In the genomic region with DNA sequence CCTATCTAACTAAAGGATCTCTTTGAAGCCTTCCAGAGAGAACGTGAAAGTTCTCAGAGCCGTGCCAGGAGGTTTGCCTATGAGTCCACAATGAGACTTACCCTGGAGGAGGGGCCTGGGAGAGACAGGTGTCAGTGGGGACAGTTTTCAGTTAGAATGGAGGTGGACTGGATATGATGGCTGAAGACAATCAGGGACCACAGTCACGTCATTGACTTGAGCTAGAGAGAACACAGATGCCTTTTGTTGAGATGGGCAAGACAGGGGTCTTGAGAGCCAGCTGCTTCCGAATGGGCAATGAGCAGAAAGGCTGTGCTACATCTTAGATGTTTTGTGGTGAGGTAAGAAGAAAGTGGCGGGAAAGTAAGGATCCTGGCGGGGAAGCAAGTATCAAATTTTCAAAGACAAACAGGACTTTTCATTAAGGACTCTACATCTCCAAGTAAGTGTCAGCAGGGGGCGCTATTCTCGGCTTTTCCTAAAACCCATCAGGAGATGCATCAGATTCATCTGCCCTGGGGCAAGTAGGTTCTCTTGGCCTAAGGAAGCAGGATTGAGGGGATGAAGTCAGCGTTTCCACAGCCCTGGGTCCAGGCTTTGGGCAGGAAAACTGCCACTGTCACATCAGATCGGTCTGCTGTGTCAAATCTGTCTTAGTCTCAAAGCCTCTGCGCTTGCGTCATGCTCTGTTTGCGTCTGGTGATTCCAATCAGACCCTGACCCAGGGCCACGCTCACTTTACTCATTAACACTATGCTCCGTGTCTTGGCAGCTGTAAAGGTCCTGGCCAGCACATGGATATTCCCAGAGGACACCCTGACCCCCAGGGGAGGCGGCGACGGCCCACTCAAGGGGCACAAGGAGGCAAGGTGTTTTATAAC, we compare ENCODE assay signal across 8 mouse cellular contexts. TPM values are rescaled to one million over a fixed set of nuclear protein-coding genes. Genes with fewer than 3 reads are reported as not detected.
DNase-seq lines count a peak whose midpoint lies in the region; ATAC-seq and TF ChIP-seq lines count a peak whose summit lies in the region.
"Had no signal": no experiment of that assay in that cellular context is flagged by ENCODE, and none has a peak within 500 bp of the region (broad histone marks: within the 10 kb centered on the region; RNA-seq: fewer than 3 reads in every experiment).

No protein-coding gene starts in this region.

- TF ChIP-seq EP300 in lung, postnatal 0 days (IDR thresholded peaks at IDR 0.05), result no peak

- WGBS in midbrain, embryonic 11.5 days, result 68% methylated on average over 18 of the region's 18 CpGs
- WGBS in midbrain, embryonic 15.5 days, result 63% methylated on average over 18 of the region's 18 CpGs
- 57% methylated on average over 18 of the region's 18 CpGs for WGBS in hindbrain, postnatal 0 days
- 48% methylated on average over 18 of the region's 18 CpGs for WGBS in lung, postnatal 0 days

- H3K4me2 ChIP-seq in midbrain, embryonic 11.5 days, result no peak overlapping the region
- H3K4me2 ChIP-seq in midbrain, embryonic 15.5 days, result no peak overlapping the region
- H3K4me2 ChIP-seq in hindbrain, postnatal 0 days (ENCODE audit: low read depth, low read length), result no peak overlapping the region
- no peak overlapping the region for H3K4me2 ChIP-seq in lung, postnatal 0 days (replicated peaks; ENCODE audit: low read depth, low read length)

- H3K4me1 ChIP-seq in midbrain, embryonic 11.5 days (ENCODE audit: control insufficient read depth, insufficient read depth, low read length), result no peaks in the 10 kb centered on the region
- no peaks in the 10 kb centered on the region for H3K4me1 ChIP-seq in midbrain, embryonic 15.5 days
- H3K4me1 ChIP-seq in bone marrow macrophage, adult 2 months (ENCODE audit: control insufficient read depth, insufficient read depth, low read length), result peaks cover 3% of the 10 kb centered on the region; the same call in 1 of the 2 replicates
- no peaks in the 10 kb centered on the region for H3K4me1 ChIP-seq in hindbrain, postnatal 0 days (ENCODE audit: insufficient read depth, low read length)
- no peaks in the 10 kb centered on the region for H3K4me1 ChIP-seq in lung, postnatal 0 days (ENCODE audit: insufficient read depth, low read depth, low read length)

- no peak overlapping the region for H3K4me3 ChIP-seq in midbrain, embryonic 11.5 days (ENCODE audit: low read depth, low read length)
- no peak overlapping the region for H3K4me3 ChIP-seq in midbrain, embryonic 15.5 days
- no peak overlapping the region for H3K4me3 ChIP-seq in bone marrow macrophage, adult 2 months (ENCODE audit: insufficient read depth, low read length)
- no peak overlapping the region for H3K4me3 ChIP-seq in hindbrain, postnatal 0 days (ENCODE audit: low read length)
- no peak overlapping the region for H3K4me3 ChIP-seq in lung, postnatal 0 days (ENCODE audit: low read depth, low read length)

- H3K9ac ChIP-seq in midbrain, embryonic 11.5 days (ENCODE audit: low read length), result no peak overlapping the region
- H3K9ac ChIP-seq in midbrain, embryonic 15.5 days, result no peak overlapping the region
- H3K9ac ChIP-seq in hindbrain, postnatal 0 days (replicated peaks; ENCODE audit: low read length), result no peak overlapping the region
- no peak overlapping the region for H3K9ac ChIP-seq in lung, postnatal 0 days (replicated peaks; ENCODE audit: low read depth)

- ATAC-seq in midbrain, embryonic 11.5 days (ENCODE audit: low FRiP score), result no peak
- no peak for ATAC-seq in midbrain, embryonic 15.5 days (replicated peaks)
- ATAC-seq in hindbrain, postnatal 0 days, result no peak
- 0 out of 2 replicates have a peak, but pooled peaks have one; percentile 8 for ATAC-seq in lung, postnatal 0 days
- ATAC-seq in erythroblast, adult 5-6 weeks (replicated peaks; ENCODE audit: low FRiP score, poor library complexity, severe bottlenecking), result no peak
- ATAC-seq in frontal cortex, adult (ENCODE audit: low TSS enrichment), result no peak

- no peaks in the 10 kb centered on the region for H3K36me3 ChIP-seq in midbrain, embryonic 11.5 days (ENCODE audit: control insufficient read depth, insufficient read depth, low read length)
- H3K36me3 ChIP-seq in midbrain, embryonic 15.5 days (replicated peaks), result no peaks in the 10 kb centered on the region
- no peaks in the 10 kb centered on the region for H3K36me3 ChIP-seq in hindbrain, postnatal 0 days (ENCODE audit: insufficient read depth, low read length)
- no peaks in the 10 kb centered on the region for H3K36me3 ChIP-seq in lung, postnatal 0 days (ENCODE audit: insufficient read depth, low read length)

- DNase-seq in midbrain, embryonic 11.5 days (ENCODE audit: low spot score, missing footprints), result peak; percentile 78
- DNase-seq in hindbrain, postnatal 0 days (ENCODE audit: low spot score), result peak; percentile 59
- DNase-seq in lung, postnatal 0 days (ENCODE audit: low spot score), result peak; percentile 44

- TF ChIP-seq CTCF in bone marrow macrophage, adult 2 months (IDR thresholded peaks at IDR 0.05; ENCODE audit: low read depth, low read length), result peak; percentile 52
- TF ChIP-seq CTCF in hindbrain, postnatal 0 days (IDR thresholded peaks at IDR 0.05; ENCODE audit: low read depth), result peak; percentile 60
- TF ChIP-seq CTCF in lung, postnatal 0 days (IDR thresholded peaks at IDR 0.05), result peak; percentile 64

- no peak for TF ChIP-seq POLR2A in bone marrow macrophage, adult 2 months (IDR thresholded peaks at IDR 0.05; ENCODE audit: borderline replicate concordance, low read depth, low read length)

- H3K27me3 ChIP-seq in midbrain, embryonic 11.5 days (ENCODE audit: control insufficient read depth, insufficient read depth, low read length), result no peaks in the 10 kb centered on the region
- H3K27me3 ChIP-seq in midbrain, embryonic 15.5 days (replicated peaks), result no peaks in the 10 kb centered on the region
- H3K27me3 ChIP-seq in hindbrain, postnatal 0 days (ENCODE audit: insufficient read depth, low read length), result no peaks in the 10 kb centered on the region
- no peaks in the 10 kb centered on the region for H3K27me3 ChIP-seq in lung, postnatal 0 days (replicated peaks; ENCODE audit: insufficient read depth, low read length)

- H3K27ac ChIP-seq in midbrain, embryonic 11.5 days (ENCODE audit: low read depth, low read length), result no peak overlapping the region
- H3K27ac ChIP-seq in midbrain, embryonic 15.5 days, result no peak overlapping the region
- no peak overlapping the region for H3K27ac ChIP-seq in bone marrow macrophage, adult 2 months (ENCODE audit: insufficient read depth, low read depth, low read length)
- no peak overlapping the region for H3K27ac ChIP-seq in hindbrain, postnatal 0 days
- H3K27ac ChIP-seq in lung, postnatal 0 days (ENCODE audit: low read length), result no peak overlapping the region

- no peaks in the 10 kb centered on the region for H3K9me3 ChIP-seq in midbrain, embryonic 11.5 days (ENCODE audit: control insufficient read depth, low read length)
- H3K9me3 ChIP-seq in midbrain, embryonic 15.5 days, result no peaks in the 10 kb centered on the region
- H3K9me3 ChIP-seq in hindbrain, postnatal 0 days (ENCODE audit: low read length), result no peaks in the 10 kb centered on the region
- H3K9me3 ChIP-seq in lung, postnatal 0 days (ENCODE audit: low read length), result no peaks in the 10 kb centered on the region

RNA-seq across cellular contexts. Expression of a gene that starts 13.1 kb away (rescaled TPM):
- polyA plus RNA-seq in midbrain, embryonic 11.5 days (2014; fragmentation: Nextera tagmentation; extraction: Ambion mirVana), result not detected in 2 replicates
- polyA plus RNA-seq in midbrain, embryonic 15.5 days (2015; fragmentation: Nextera tagmentation; extraction: Ambion mirVana), result not detected in 2 replicates
- not detected in 2 replicates for polyA plus RNA-seq in bone marrow macrophage, adult 2 months (2012; ENCODE audit: insufficient read depth, insufficient read length, missing spikeins)
- total RNA-seq in hindbrain, postnatal 0 days (2014; rRNA removed), result not detected in 2 replicates
- polyA plus RNA-seq in hindbrain, postnatal 0 days (2015; fragmentation: Nextera tagmentation; extraction: Ambion mirVana), result 0.33 and 0.55 TPM in 2 replicates
- polyA plus RNA-seq in lung, postnatal 0 days (2015; fragmentation: Nextera tagmentation; extraction: Ambion mirVana), result 261 and 341 TPM in 2 replicates
- total RNA-seq in erythroblast, adult 5-6 weeks (2015; ENCODE audit: low replicate concordance), result not detected in 2 replicates
- total RNA-seq in erythroblast, adult 5-6 weeks (2017; ENCODE audit: low replicate concordance), result not detected in 2 replicates
- total RNA-seq: neutrophil, adult 5-6 weeks had no signal

RNA-seq across cellular contexts. Expression of a gene that starts 41.3 kb away (rescaled TPM):
- 2.4 and 2.6 TPM in 2 replicates for polyA plus RNA-seq in midbrain, embryonic 11.5 days (2014; fragmentation: Nextera tagmentation; extraction: Ambion mirVana)
- polyA plus RNA-seq in midbrain, embryonic 15.5 days (2015; fragmentation: Nextera tagmentation; extraction: Ambion mirVana), result 1.9 TPM in 2 replicates
- not detected in 2 replicates for polyA plus RNA-seq in bone marrow macrophage, adult 2 months (2012; ENCODE audit: insufficient read depth, insufficient read length, missing spikeins)
- total RNA-seq in hindbrain, postnatal 0 days (2014; rRNA removed), result 2.5 and 3.7 TPM in 2 replicates
- 1.2 TPM in 2 replicates for polyA plus RNA-seq in hindbrain, postnatal 0 days (2015; fragmentation: Nextera tagmentation; extraction: Ambion mirVana)
- polyA plus RNA-seq in lung, postnatal 0 days (2015; fragmentation: Nextera tagmentation; extraction: Ambion mirVana), result 9.7 and 9.8 TPM in 2 replicates
- total RNA-seq in erythroblast, adult 5-6 weeks (2015; ENCODE audit: low replicate concordance), result not detected in 2 replicates
- not detected in 2 replicates for total RNA-seq in erythroblast, adult 5-6 weeks (2017; ENCODE audit: low replicate concordance)
- total RNA-seq: neutrophil, adult 5-6 weeks had no signal

Comparison
In these comparisons a context has a peak if more than half of its experiments do, and no peak if none do; other contexts are left out.
1. RNA of a gene that starts 13.1 kb away (polyA plus RNA-seq): 261 to 341 TPM in lung, postnatal 0 days; 0.33 to 0.55 TPM in hindbrain, postnatal 0 days, not detected in midbrain, embryonic 15.5 days, not detected in midbrain, embryonic 11.5 days and not detected in bone marrow macrophage, adult 2 months; every median in the first group is over 100 times any median in the second.
2. Peak in every context shown above with its lines, with median percentiles within 50 percentile points of each other: DNase-seq and CTCF ChIP-seq.